Mouse (Mus musculus): ENCODE results near the gene Chd2.

- TF ChIP-seq CTCF (IDR thresholded peaks at IDR 0.05) (no peak), POLR2A (IDR thresholded peaks at IDR 0.05; ENCODE audit: insufficient read depth, low read depth, low read length) (no peak), EP300 (IDR thresholded peaks at IDR 0.05; ENCODE audit: insufficient read depth, low read depth, low read length) (no peak)
Observed at GRCm38 (mm10) chr7:73532139-73532538, 9.5 kb downstream of the Chd2 start.

All from heart, adult 2 months (tissue).